Mouse (Mus musculus) gastrocnemius, postnatal 25 days (tissue): ENCODE measurements at regions not wholly inside any gene's neighbourhood (a gene's known extent, or its start where the extent isn't known, plus 50 kb on each side); places are given as distances from the start of the nearest gene placed in this dataset.

Experiments
- DNase-seq: peaks from one replicate; pipeline ENCODE4 v3.0.0; 2022

DNA sequence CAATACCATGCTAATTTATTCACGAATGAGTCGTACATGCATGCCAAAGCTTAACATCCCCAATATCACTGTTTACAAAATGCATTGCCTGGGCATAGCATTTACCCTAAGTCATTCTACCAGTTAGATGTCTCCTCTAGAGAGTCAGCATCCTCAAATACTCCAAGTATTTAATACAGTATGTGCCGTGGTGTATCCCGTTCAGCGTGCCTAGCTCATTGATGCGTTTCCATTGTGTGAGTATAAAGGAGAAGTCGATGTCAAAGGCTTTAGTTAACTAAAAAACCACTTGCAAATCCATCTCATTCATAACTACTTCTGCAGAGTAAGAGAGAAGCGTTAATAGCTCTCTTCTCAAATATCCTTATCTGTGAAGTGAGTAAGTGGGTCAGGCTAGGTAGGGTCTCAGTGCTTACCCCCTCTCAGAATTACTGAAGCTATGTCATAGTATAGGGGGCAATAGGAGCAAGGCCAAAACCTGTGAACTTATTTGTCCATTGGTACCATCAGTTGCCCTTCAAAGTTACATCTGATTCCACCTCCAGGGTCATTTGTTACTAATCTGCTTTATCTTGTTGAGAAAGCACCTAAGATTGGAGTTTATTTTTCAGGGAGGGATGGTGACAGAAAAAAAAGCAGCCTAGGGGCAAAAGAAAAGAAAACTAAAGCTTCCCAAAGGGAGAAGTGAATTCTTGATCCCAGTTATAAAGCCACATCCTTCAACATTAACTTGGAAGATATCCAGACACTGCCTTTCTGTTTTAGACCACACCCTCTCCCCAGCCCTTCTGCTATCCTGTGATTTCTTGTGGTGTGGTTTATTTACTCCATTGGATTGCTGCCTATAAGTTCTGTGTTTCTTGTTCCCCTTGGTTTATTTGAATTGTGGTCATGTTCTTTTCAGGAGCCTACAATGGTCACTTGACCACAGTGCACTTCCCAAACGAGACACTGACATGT is 427.2 kb upstream of the Ubash3b start:
- no peak for DNase-seq

GRCm38 (mm10) chr9:41587762-41588161 is 426.3 kb upstream of the Ubash3b start:
- DNase-seq: no peak

- DNase-seq: no peak
These were observed 425.6 kb upstream of the Ubash3b start for GRCm38 (mm10) chr9:41586966-41587570.

DNA sequence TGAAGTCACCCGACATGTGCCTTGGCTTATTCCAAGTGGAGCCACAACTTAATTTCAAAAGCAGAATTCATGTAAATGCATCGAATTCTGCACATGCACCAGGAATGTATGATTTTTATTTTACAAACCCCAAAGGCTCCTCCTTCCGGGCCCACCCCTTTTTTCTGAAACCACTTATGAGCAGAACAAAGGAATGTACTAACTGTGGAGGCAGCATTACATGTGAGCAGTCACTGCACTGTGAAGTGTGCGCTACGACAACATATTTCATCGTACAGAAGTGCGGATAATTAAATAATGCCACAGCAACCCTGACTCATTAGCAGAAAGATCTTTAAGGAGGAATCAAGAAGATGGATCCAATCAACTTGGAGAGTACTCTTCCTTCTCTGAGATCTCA is 424.8 kb upstream of the Ubash3b start:
- DNase-seq: no peak

DNA sequence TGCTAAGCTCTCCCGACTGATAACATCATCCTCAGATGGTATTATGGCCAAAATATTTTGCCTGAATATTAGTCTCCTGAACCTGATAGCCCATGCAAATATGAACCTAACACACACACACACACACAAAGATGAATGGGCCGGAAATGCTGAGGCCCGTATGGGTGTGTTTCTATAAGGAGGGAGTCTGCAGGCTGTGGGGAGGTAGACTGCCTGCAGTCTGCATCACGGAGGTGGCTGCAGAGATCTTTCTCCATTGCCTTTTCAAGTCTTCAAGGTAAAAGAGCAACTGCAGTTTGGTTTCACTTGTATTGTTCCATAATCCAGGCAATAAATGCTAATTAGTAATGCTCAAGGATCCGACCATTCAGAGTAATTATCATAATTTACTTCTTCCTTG is 424.3 kb upstream of the Ubash3b start:
- no peak for DNase-seq

GRCm38 (mm10) chr9:41585012-41585411 is 423.5 kb upstream of the Ubash3b start:
- DNase-seq: no peak

GRCm38 (mm10) chr9:41583711-41584329 is 422.3 kb upstream of the Ubash3b start:
- DNase-seq: no peak

- no peak for DNase-seq
These were observed 421.8 kb upstream of the Ubash3b start for GRCm38 (mm10) chr9:41583276-41583675.

DNA sequence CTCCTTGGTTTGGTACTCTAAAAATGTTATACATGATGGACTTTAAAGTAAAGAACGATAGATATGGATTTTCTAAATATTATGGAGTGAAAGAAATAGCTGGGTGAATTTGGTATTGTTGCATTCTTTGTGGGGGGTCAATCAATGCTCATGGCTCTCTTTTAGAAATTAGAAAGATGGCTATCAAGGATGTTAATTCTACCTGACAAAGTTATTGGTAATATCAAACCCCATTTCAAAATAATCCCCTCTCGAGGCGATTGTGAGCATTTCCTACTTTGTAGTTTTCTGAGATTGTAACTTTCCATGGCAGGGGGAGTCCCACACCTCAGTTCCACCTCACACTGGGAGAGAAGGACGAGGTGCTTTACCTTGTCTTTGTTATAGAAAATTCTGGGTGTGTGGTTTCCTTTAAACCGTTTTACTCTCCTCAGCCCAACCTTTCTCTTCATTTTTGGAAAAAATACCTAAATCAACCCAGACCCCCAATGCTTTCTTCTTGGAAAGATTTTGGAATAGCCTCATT is 421.3 kb upstream of the Ubash3b start:
- no peak for DNase-seq

- DNase-seq: no peak
These were observed 420.7 kb upstream of the Ubash3b start for GRCm38 (mm10) chr9:41582171-41582570.

GRCm38 (mm10) chr9:41581741-41582140 is 420.2 kb upstream of the Ubash3b start:
- no peak for DNase-seq

GRCm38 (mm10) chr9:41581152-41581551 is 419.7 kb upstream of the Ubash3b start:
- DNase-seq: peak; percentile 34

- DNase-seq: peak; percentile 60
These were observed 419.1 kb upstream of the Ubash3b start for GRCm38 (mm10) chr9:41580611-41581041.

GRCm38 (mm10) chr9:41580067-41580466 is 418.6 kb upstream of the Ubash3b start:
- DNase-seq: no peak

DNA sequence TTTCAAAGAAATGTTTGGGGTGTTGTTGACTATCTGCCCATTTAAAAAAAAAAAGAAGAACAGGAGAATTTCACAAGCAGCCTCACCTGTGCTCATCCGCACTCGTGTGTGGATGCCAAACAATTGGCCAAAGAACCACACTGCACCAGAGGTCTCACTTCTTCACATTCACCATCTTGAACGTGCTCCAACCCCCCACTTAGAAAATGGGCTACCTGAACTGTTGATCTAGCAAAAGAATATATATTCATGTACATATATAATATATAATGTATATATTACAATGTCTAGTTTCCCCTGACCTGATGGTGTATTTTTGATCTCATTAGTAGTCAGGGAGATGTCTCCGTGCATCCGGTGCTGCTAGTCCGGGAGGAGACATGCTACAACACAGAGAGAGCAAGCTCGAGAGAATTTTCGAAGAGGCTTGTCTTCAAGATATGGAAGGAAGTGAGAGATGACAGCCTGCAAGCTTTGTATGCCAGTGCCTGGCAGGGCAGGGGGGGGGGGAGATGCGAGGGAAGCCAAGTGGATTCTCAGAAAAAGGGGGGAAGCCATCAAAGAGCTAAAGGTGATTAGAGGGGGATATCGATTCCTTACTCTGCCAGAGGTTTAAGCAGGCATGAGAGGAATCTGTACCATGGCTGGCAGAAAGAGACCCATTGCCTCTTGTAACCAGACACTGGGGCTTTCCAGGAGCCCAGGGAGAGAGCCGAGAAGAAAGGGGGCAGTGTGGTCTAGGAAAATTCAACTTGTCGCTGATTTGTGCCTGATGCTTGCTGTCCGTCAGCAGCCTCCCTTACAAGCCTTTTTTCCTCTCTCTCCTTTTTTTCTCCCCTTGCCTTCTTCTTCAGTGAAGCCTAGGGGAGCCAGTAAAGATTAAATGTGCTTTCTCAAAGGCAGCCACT is 417.9 kb upstream of the Ubash3b start:
- peak; percentile 42 for DNase-seq

DNA sequence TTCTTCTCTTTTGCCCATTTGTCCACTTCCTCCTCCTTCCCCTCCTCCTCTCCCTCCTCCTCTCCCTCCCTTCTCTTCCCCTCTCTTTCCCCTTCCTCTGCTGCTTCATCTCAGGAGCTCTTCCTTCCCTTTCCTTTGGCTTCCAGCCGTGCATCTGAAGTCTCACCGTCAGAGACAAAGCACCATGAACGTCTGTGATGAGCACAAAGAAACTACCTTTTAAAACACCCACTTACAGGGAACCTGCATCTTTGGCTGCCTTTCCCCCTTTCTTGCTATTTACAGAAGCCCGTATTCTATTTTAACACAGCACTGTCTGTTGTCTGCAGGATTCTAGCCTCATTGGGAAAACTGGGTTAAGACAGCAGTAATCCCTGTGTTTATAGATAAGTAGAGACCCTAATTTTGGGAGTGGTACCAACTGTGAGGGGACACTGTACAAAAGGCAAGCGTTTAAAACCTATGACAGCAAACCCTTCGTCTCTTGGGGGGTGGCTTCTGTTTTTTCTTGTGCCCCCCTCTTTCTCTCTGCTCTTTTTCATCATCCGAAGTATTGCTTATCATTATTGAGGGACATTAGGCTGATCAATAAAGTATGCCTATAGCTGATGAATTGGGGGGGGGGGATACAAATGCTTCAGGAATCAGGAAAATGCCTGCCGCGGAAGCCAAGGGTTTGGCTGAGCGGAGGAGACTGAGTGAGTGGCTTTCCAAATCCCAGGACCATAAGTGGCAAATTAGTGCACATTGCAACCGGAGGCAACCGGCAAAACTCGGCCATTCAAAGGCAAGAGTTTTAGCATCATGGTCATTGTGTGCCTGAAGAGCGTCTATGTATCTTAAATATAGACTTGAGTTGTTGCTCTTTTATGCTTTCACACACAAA is 417.0 kb upstream of the Ubash3b start:
- DNase-seq: no peak

- no peak for DNase-seq
These were observed 416.3 kb upstream of the Ubash3b start for GRCm38 (mm10) chr9:41577760-41578159.

- DNase-seq: no peak
These were observed 414.3 kb upstream of the Ubash3b start for GRCm38 (mm10) chr9:41575826-41576225.

DNA sequence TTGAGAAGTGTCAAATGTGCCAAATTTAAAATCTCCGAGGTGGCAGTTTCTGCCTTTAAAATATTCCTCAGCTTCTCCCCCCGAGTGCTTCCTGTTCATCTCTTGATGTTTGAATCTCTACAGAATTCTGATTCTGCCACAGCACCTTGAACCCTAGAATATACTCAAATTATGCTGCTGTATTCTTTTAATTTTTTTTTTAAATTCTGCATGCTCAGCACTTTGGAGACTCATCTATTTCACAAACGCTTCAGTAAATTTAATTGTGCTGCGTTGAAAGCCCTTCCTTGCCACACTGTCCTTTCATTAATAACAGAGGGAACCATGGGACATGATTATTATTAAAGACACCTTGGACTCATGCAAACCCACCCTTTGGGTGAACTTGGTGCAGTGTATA is 408.8 kb upstream of the Ubash3b start:
- DNase-seq: no peak

DNA sequence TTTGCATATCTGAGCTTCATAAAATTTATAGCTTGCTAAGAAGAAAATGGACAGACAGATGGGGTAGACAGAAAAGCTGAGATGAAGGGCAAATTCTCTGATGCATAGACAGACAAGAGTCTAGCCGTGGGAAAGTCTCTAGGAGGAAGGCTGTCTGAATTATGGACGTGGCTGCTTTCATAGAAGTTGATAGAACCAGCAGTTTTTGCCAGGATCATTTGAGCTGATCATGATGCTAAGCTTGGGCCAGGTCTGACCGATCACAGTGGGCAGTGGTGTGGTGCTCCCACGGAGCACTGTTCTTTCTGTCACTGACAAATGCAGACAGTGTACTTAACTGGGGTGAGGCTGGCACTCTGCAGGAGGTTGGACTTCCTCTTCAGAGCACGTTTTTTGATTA is 405.0 kb upstream of the Ubash3b start:
- no peak for DNase-seq

DNA sequence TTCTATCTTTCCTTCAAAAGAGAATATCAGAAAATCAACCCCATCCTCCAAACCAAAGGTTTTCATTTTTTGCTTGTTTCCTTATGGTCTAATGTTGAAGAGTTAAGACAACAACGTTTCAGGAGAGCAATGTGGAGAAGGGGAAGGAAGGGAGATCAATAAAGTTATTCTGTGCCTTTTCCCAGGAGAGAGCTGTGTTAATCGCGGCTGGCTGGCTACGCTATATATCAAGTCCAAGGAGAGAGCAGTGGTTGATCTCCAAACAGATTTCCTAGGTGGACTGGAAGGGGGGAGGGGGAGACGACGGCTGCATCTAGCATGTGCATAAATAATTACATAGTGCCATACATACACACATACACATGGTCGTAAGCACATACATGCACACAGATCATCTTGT is 404.3 kb upstream of the Ubash3b start:
- DNase-seq: no peak
